ENCODE assay signal across 8 mouse cellular contexts in genomic region chr8:83697374-83698220, GRCm38 (mm10). TPM values are rescaled to one million over a fixed set of nuclear protein-coding genes. Genes with fewer than 3 reads are reported as not detected.
A peak's percentile ranks its signal among the peaks of the same experiment; 100 is the strongest.
DNase-seq lines count a peak whose midpoint lies in the region; ATAC-seq and TF ChIP-seq lines count a peak whose summit lies in the region.

No protein-coding gene starts in this region.

- peak overlapping the region; percentile 88 for H3K9ac ChIP-seq in limb, embryonic 11.5 days (ENCODE audit: low read length)
- peak overlapping the region; percentile 95 for H3K9ac ChIP-seq in midbrain, embryonic 13.5 days (replicated peaks)

- no peak for TF ChIP-seq CTCF in thymus, adult 2 months (IDR thresholded peaks at IDR 0.05; ENCODE audit: borderline replicate concordance, control insufficient read depth, extremely low read depth, insufficient read depth, low read length, poor library complexity)

- peak overlapping the region; percentile 45 for H3K27ac ChIP-seq in thymus, adult 2 months (ENCODE audit: control insufficient read depth, insufficient read depth, low read length)
- peak overlapping the region; percentile 94 for H3K27ac ChIP-seq in forebrain, embryonic 10.5 days
- H3K27ac ChIP-seq in limb, embryonic 11.5 days (replicated peaks; ENCODE audit: low read depth, low read length), result no peak overlapping the region
- H3K27ac ChIP-seq in midbrain, embryonic 13.5 days, result 0 out of 2 replicates have a peak overlapping the region, but pooled peaks have one; percentile 19

- peak overlapping the region; percentile 81 for H3K4me3 ChIP-seq in thymus, adult 2 months (ENCODE audit: control insufficient read depth, insufficient read depth, low read length)
- peak overlapping the region; percentile 92 for H3K4me3 ChIP-seq in forebrain, embryonic 10.5 days
- H3K4me3 ChIP-seq in limb, embryonic 11.5 days (ENCODE audit: low read depth, low read length), result peak overlapping the region; percentile 80
- H3K4me3 ChIP-seq in midbrain, embryonic 13.5 days (replicated peaks), result peak overlapping the region; percentile 93

- H3K27me3 ChIP-seq in thymus, adult 2 months (ENCODE audit: control insufficient read depth, insufficient read depth, low read length), result no peaks in the 10 kb centered on the region
- H3K27me3 ChIP-seq in forebrain, embryonic 10.5 days (ENCODE audit: poor library complexity, severe bottlenecking), result no peaks in the 10 kb centered on the region
- H3K27me3 ChIP-seq in limb, embryonic 11.5 days (ENCODE audit: control insufficient read depth, insufficient read depth, low read length), result no peaks in the 10 kb centered on the region
- H3K27me3 ChIP-seq in midbrain, embryonic 13.5 days, result no peaks in the 10 kb centered on the region

- WGBS in thymus, adult 2 months, result 25% methylated on average over 19 of the region's 19 CpGs
- 66% methylated on average over 19 of the region's 19 CpGs for WGBS in forebrain, embryonic 10.5 days
- WGBS in limb, embryonic 11.5 days, result 46% methylated on average over 19 of the region's 19 CpGs
- WGBS in midbrain, embryonic 13.5 days, result 68% methylated on average over 19 of the region's 19 CpGs

- H3K4me1 ChIP-seq in thymus, adult 2 months (replicated peaks; ENCODE audit: control insufficient read depth, insufficient read depth, low read length), result peaks cover 48% of the 10 kb centered on the region
- H3K4me1 ChIP-seq in forebrain, embryonic 10.5 days, result peaks cover 44% of the 10 kb centered on the region
- H3K4me1 ChIP-seq in limb, embryonic 11.5 days (ENCODE audit: control insufficient read depth, insufficient read depth, low read length), result peaks cover 13% of the 10 kb centered on the region
- H3K4me1 ChIP-seq in midbrain, embryonic 13.5 days (replicated peaks), result peaks cover 27% of the 10 kb centered on the region

- H3K9me3 ChIP-seq in forebrain, embryonic 10.5 days, result 0 out of 2 replicates have a peak, but pooled peaks cover 4% of the 10 kb centered on the region
- H3K9me3 ChIP-seq in limb, embryonic 11.5 days (ENCODE audit: control insufficient read depth, low read length), result no peaks in the 10 kb centered on the region
- no peaks in the 10 kb centered on the region for H3K9me3 ChIP-seq in midbrain, embryonic 13.5 days

- H3K4me2 ChIP-seq in limb, embryonic 11.5 days (ENCODE audit: low read depth, severe bottlenecking), result peak overlapping the region; percentile 85
- H3K4me2 ChIP-seq in midbrain, embryonic 13.5 days (replicated peaks), result peak overlapping the region; percentile 96

- H3K36me3 ChIP-seq in thymus, adult 2 months (ENCODE audit: control insufficient read depth, insufficient read depth, low read length), result peaks cover 4% of the 10 kb centered on the region
- peaks cover 3% of the 10 kb centered on the region for H3K36me3 ChIP-seq in forebrain, embryonic 10.5 days (replicated peaks)
- H3K36me3 ChIP-seq in limb, embryonic 11.5 days (ENCODE audit: control insufficient read depth, insufficient read depth, low read length), result no peaks in the 10 kb centered on the region; the same call in 1 of the 2 replicates
- peaks cover 2% of the 10 kb centered on the region for H3K36me3 ChIP-seq in midbrain, embryonic 13.5 days

- no peak for ATAC-seq in limb, embryonic 11.5 days (ENCODE audit: insufficient number of reproducible peaks, low FRiP score, low TSS enrichment, low read depth)
- ATAC-seq in midbrain, embryonic 13.5 days, result peak; percentile 28; the same call in 1 of the 2 replicates

- no peak for TF ChIP-seq POLR2A in thymus, adult 2 months (IDR thresholded peaks at IDR 0.05; ENCODE audit: control insufficient read depth, extremely low read depth, insufficient read depth, low read length, poor library complexity)

- DNase-seq in thymus, adult 2 months, result no peak
- no peak for DNase-seq in thymus, postnatal 0 days (ENCODE audit: low spot score)
- no peak for DNase-seq in forebrain, embryonic 10.5 days (ENCODE audit: extremely low spot score, low spot score)
- peak; percentile 45 for DNase-seq in heart, postnatal 4 days
- no peak for DNase-seq in limb, embryonic 11.5 days (ENCODE audit: low spot score)
- peak; percentile 74 for DNase-seq in yolk sac, embryonic 10.5 days (ENCODE audit: low spot score)
- no peak for DNase-seq in layer of hippocampus, adult 9-10 months (ENCODE audit: low spot score)

RNA-seq across cellular contexts. Expression of gene Pkn1, which starts 1.4 kb away (rescaled TPM):
- polyA plus RNA-seq in thymus, adult 2 months (2012; rRNA removed), result 321 and 324 TPM in 2 replicates
- polyA plus RNA-seq in thymus, postnatal 0 days (2015; fragmentation: Nextera tagmentation; extraction: Ambion mirVana), result 38.8 and 44.8 TPM in 2 replicates
- polyA plus RNA-seq in forebrain, embryonic 10.5 days (2016; fragmentation: Nextera tagmentation; extraction: Ambion mirVana), result 29.0 and 29.3 TPM in 2 replicates
- 10 to 100 TPM; 52.7 to 53.4 TPM for total RNA-seq in heart, postnatal 4 days (2021)
- polyA plus RNA-seq in limb, embryonic 11.5 days (2014; fragmentation: Nextera tagmentation; extraction: Ambion mirVana), result 28.8 and 30.1 TPM in 2 replicates
- polyA plus RNA-seq in midbrain, embryonic 13.5 days (2015; fragmentation: Nextera tagmentation; extraction: Ambion mirVana), result 22.7 and 23.3 TPM in 2 replicates

RNA-seq across cellular contexts. Expression of gene Ddx39, which starts 17.4 kb away (rescaled TPM):
- 157 and 171 TPM in 2 replicates for polyA plus RNA-seq in thymus, adult 2 months (2012; rRNA removed)
- polyA plus RNA-seq in thymus, postnatal 0 days (2015; fragmentation: Nextera tagmentation; extraction: Ambion mirVana), result 325 and 328 TPM in 2 replicates
- polyA plus RNA-seq in forebrain, embryonic 10.5 days (2016; fragmentation: Nextera tagmentation; extraction: Ambion mirVana), result 364 and 371 TPM in 2 replicates
- 10 to 100 TPM; 68.1 to 69.0 TPM for total RNA-seq in heart, postnatal 4 days (2021)
- 210 and 215 TPM in 2 replicates for polyA plus RNA-seq in limb, embryonic 11.5 days (2014; fragmentation: Nextera tagmentation; extraction: Ambion mirVana)
- 154 and 155 TPM in 2 replicates for polyA plus RNA-seq in midbrain, embryonic 13.5 days (2015; fragmentation: Nextera tagmentation; extraction: Ambion mirVana)

RNA-seq across cellular contexts. Expression of gene Ptger1, which starts 31.1 kb away (rescaled TPM):
- polyA plus RNA-seq in thymus, adult 2 months (2012; rRNA removed), result 0.50 and 0.61 TPM in 2 replicates
- 0.42 and 0.82 TPM in 2 replicates for polyA plus RNA-seq in thymus, postnatal 0 days (2015; fragmentation: Nextera tagmentation; extraction: Ambion mirVana)
- polyA plus RNA-seq in forebrain, embryonic 10.5 days (2016; fragmentation: Nextera tagmentation; extraction: Ambion mirVana), result 0.37 and 0.52 TPM in 2 replicates
- total RNA-seq in heart, postnatal 4 days (2021), result 1 to 10 TPM in 1 of 2 experiments, under 1 TPM in 1; 0.33 to 1.1 TPM
- polyA plus RNA-seq in limb, embryonic 11.5 days (2014; fragmentation: Nextera tagmentation; extraction: Ambion mirVana), result 0.59 and 1.6 TPM in 2 replicates
- polyA plus RNA-seq in midbrain, embryonic 13.5 days (2015; fragmentation: Nextera tagmentation; extraction: Ambion mirVana), result 0.75 and 0.81 TPM in 2 replicates

RNA-seq across cellular contexts. Expression of gene Adgre5, which starts 43.5 kb away (rescaled TPM):
- polyA plus RNA-seq in thymus, adult 2 months (2012; rRNA removed), result 190 and 193 TPM in 2 replicates
- 71.6 and 74.7 TPM in 2 replicates for polyA plus RNA-seq in thymus, postnatal 0 days (2015; fragmentation: Nextera tagmentation; extraction: Ambion mirVana)
- polyA plus RNA-seq in forebrain, embryonic 10.5 days (2016; fragmentation: Nextera tagmentation; extraction: Ambion mirVana), result 8.3 and 9.2 TPM in 2 replicates
- total RNA-seq in heart, postnatal 4 days (2021), result 10 to 100 TPM; 62.8 to 63.4 TPM
- 24.6 and 26.4 TPM in 2 replicates for polyA plus RNA-seq in limb, embryonic 11.5 days (2014; fragmentation: Nextera tagmentation; extraction: Ambion mirVana)
- polyA plus RNA-seq in midbrain, embryonic 13.5 days (2015; fragmentation: Nextera tagmentation; extraction: Ambion mirVana), result 8.6 and 8.7 TPM in 2 replicates

RNA-seq across cellular contexts. Expression of gene Gipc1, which starts 45.1 kb away (rescaled TPM):
- polyA plus RNA-seq in thymus, adult 2 months (2012; rRNA removed), result 50.2 and 58.6 TPM in 2 replicates
- polyA plus RNA-seq in thymus, postnatal 0 days (2015; fragmentation: Nextera tagmentation; extraction: Ambion mirVana), result 89.3 and 90.6 TPM in 2 replicates
- polyA plus RNA-seq in forebrain, embryonic 10.5 days (2016; fragmentation: Nextera tagmentation; extraction: Ambion mirVana), result 220 and 227 TPM in 2 replicates
- total RNA-seq in heart, postnatal 4 days (2021), result 10 to 100 TPM; 61.9 to 64.2 TPM
- polyA plus RNA-seq in limb, embryonic 11.5 days (2014; fragmentation: Nextera tagmentation; extraction: Ambion mirVana), result 163 and 178 TPM in 2 replicates
- polyA plus RNA-seq in midbrain, embryonic 13.5 days (2015; fragmentation: Nextera tagmentation; extraction: Ambion mirVana), result 164 and 172 TPM in 2 replicates

Comparison
In these comparisons a context has a peak if more than half of its experiments do, and no peak if none do; other contexts are left out.
1. DNase-seq: peak in heart, postnatal 4 days (single experiment) and yolk sac, embryonic 10.5 days (single experiment); none in thymus, adult 2 months (single experiment), thymus, postnatal 0 days (single experiment), forebrain, embryonic 10.5 days (single experiment), limb, embryonic 11.5 days (single experiment) and layer of hippocampus, adult 9-10 months (single experiment).
2. Peak in every context shown above with its lines, with median percentiles within 50 percentile points of each other: H3K4me3 ChIP-seq.